Mouse (Mus musculus) neutrophil, adult 83 days (primary cell): Measurements from ENCODE around the gene Tyw3. TPM values are rescaled to one million over a fixed set of nuclear protein-coding genes. Genes with fewer than 3 reads are reported as not detected.

ENCODE experiments used
- total RNA-seq, 2 experiments: library from RNA; stranded (reverse); gene quantifications; one replicate each; pipeline ENCODE4 v1.2.4; 2023

Tyw3 gene
- 1 to 10 TPM; 1.1 to 2.9 TPM for total RNA-seq

DNA sequence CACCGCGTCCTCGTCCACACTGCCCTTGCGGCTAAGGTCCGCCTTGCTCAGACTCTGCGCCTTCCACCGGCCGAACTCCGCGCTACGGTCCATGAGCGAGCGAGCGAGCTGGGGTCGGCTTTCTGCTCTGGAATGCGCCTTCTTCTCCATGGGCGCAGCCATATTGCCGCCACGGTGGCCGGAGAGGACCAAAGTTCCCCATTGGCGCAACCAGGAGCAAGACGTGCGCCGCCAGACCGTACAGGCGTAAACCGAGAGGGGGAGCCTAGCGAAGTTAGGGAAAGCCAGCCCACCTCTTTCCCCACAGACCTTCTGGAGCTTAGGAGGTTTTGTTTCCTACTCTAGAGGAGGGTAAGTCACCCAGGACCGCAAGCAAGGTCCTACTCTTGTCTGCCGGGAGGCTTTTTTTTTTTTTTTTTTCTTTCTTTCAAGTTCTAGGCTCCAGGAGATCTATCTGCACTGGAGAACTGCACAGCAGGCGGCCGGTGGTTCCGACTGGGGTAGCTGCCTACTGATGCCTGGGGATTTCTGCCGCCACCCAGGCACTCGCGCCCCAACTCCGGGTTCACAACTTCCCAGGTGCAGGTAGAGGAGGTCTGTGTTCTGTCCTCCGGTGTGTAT lies at the start of gene Tyw3:
Gene Tyw3 (minus strand): TSS at position 171 of the 621 bp plus-strand sequence.

DNA sequence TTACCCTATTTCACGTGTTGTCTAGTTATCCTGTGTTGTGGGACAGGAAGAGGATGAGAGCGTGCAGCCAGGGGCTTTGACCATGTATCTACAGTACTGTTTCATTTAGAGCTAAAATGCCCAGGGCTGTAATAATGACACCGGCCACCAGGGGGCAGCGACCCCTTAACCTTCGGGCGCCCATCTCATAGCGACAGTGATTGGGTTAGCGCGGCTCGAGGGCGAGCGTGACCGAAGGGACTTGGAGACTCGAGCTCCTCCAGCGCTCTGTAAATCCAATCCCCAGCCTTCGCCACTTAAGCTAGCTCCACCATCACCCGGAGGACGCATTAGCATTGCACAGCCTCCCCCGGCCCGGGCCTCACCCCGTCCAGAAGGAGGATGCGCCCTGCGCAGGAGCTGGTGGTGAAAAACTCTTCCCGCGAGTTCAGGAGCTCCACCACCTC lies 393 bp downstream of the Tyw3 start, which contains the start of gene Cryz:
Gene Cryz (plus strand): TSS at position 224 of the 446 bp plus-strand sequence.

Other genes starting within 250 kb of the Tyw3 start
- gene Cryz, start 393 bp downstream of the Tyw3 start, total RNA-seq: 1 to 10 TPM; 1.8 to 3.4 TPM
- gene Erich3, start 66.8 kb upstream of the Tyw3 start, total RNA-seq: not detected